Mouse (Mus musculus) cerebellum, adult 2 months (tissue): ENCODE results near the gene Lrrn3.

Experiments used
- CTCF ChIP-seq: fragments of 200-500 bp; IDR thresholded peaks from 2 replicates; pipeline ENCODE4 v1.5.1; 2011; ENCODE audit warnings: low read depth, mild to moderate bottlenecking, control low read depth, low read length, moderate library complexity, borderline replicate concordance; ENCODE audit not compliant: insufficient read depth
- POLR2A ChIP-seq: fragments of 200-500 bp; IDR thresholded peaks from 2 replicates; pipeline ENCODE4 v1.6.1; 2011; ENCODE audit warnings: low read length, control low read depth, borderline replicate concordance; ENCODE audit not compliant: insufficient read depth

DNA sequence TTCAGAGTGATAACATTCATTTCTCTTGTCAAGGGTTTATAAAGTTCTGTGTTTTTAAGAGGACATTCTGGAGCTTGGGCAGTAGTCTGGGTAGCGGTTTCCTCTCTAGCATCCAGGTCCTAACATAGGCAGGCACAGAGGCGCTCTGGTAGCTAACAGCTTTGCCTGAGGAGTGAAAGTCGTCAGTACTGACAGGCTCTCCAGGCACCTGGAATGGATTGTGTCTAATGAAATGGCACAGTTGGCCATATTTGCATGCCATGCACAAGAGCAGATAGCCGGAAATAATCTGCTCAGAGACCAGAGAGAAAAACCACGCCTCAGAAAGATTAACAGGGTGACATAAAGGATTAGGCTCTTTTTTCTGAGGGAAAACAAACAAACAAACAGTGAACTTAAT is 58.8 kb downstream of the Lrrn3 start:
- TF ChIP-seq CTCF (no peak), POLR2A (no peak)
